Mouse (Mus musculus) telencephalon, adult 2 months (tissue): ENCODE data around the gene Luc7l2.
A peak's percentile ranks its signal among the peaks of the same experiment; 100 is the strongest.
"Not testable (repeated sequence)": the region's sequence is repeated elsewhere in the genome, so short reads cannot be mapped to it uniquely, and the experiment has no call there.

Source experiments
- DNase-seq: peaks from one replicate; pipeline ENCODE4 v3.0.0-alpha.2; 2011; ENCODE audit warnings: low read depth, low spot score

The Luc7l2 gene

GRCm38 (mm10) chr6:38551062-38551988 lies at the start of gene Luc7l2:
Gene Luc7l2, plus strand, starts transcription at chr6:38551334.
- peak; percentile 98 for DNase-seq

DNA sequence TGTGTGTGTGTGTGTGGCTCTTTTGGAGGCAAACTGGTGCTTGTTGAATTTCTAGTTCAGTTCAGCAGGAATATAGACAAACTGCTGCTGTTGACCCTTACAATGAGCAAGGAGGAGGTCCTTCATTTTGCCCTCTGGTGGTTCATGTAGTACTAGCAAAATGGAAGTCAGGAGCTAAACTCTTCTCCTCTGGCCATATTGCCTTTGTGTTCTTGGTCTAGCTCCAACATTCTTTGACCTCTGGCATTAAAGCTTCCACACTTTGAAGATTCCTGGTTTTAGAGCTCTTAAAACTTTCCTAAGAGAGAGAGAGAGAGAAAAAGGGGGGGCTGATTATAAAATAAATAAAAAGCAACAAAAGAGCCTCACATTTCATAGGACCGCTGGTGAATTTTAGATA lies 39.0 kb upstream of the Luc7l2 start:
- no peak for DNase-seq

DNA sequence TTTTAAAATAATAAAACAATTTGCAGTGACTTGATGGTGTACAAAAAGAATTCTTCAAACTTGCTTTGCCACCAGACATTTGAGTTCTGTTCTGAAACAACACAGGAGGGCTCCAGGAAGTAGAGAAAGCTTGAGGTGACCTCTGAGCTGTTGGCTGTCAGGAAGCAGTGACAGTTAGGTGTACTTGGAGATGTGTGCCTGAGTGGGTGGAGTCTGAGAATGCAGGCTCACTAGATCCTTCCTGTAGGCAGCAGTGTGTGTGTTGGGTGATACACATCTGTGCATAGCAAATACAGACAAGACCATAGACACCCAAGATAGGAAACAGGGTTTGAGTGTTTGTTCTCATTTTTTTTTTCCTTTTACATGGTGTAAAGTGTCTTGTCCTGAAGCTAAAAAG lies 38.3 kb upstream of the Luc7l2 start:
- no peak for DNase-seq

GRCm38 (mm10) chr6:38515201-38515600 lies 35.9 kb upstream of the Luc7l2 start:
- no peak for DNase-seq

- DNase-seq: no peak
Measured at GRCm38 (mm10) chr6:38523851-38524250, 27.3 kb upstream of the Luc7l2 start.

DNA sequence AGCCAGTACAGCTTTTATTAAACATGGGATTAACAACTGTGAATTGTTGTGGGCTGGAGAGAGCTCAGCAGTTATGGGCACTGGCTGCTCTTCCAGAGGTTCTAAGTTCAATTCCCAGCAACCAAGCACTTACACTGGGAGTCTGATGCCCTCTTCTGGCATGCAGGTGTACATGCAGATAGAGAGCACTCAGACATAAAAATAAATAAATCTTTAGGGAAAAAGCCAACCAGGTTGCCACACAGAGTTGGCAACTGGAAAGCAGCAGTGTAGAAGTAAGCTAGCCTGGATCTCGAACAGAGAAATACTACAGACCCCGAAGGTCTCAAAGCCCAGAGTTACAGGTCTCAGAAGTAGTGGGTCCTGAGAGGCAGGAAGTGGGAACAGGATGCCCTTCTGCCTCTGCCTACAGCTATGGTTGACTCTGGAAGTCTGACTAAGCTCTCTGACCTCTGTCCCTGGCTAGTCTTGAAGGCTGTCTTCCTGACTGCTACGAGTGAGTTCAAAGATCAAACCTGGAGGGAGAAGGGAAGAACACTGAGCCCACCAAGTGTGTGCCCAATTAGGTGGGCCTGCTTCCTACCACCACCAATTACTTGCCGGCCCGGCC lies 19.8 kb upstream of the Luc7l2 start:
- DNase-seq: no peak

DNA sequence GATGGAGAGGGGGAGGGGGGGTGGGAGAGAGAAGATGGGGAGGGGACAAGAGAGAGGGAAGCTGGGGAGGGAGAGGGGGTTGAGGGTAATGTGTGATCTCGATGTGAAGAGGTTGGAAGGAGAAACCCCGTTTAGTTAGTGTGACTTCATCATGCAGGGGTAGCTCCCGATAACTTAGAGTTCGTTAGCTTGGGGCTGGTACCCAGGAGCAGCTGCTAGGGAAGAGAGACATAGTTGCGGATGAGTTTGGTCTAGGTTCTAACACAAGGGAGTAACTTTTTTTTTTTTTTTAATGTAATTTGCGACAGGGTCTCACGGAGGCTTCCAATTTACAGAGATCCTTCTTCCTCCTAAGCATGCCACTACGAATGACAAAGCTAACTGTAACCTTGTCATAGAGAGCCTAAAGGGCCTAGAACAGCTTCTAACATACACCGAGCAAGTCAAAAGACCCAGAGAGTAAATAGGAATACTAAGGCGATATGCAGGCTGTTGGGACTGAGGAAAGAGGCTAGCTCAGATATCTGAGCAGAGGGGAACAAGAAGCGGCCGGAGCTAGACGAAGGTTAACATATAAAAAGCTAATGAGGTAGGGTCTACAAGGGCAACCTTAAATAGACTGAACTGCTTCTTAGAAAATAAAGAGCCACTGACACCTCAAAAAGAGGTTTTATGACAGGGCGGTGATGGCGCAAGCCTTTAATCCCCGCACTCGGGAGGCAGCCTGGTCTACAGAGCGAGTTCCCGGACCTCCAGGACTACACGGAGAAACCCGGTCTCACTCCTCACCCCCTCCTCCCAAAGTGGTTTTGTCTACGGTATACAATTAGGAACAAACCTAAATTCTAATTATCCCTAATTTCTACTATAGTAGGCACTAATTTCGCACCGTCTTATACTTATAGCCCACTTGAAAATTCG lies 18.4 kb upstream of the Luc7l2 start:
- peak; percentile 10 for DNase-seq

GRCm38 (mm10) chr6:38533428-38534405 lies 17.4 kb upstream of the Luc7l2 start, which contains the start of gene Fmc1:
Gene Fmc1, plus strand, starts transcription at chr6:38533502.
- DNase-seq: peak; percentile 100

GRCm38 (mm10) chr6:38534640-38535365 lies 16.3 kb upstream of the Luc7l2 start:
- peak; percentile 81 for DNase-seq

DNA sequence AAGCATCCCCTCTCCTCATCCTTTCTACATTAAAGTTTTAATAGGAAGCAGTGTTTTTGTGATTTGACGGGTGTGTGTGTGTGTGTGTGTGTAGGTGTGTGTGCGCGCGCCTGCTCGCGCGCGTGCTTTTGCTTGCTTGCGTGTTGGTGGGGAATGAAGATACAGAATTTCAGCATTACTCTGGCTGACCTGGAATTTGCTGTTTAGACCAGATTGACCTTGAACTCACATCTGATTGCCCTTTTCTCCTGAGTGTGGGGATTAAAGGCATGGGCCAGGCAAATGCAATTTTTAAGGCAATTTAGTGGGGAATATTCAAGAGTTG lies 15.8 kb upstream of the Luc7l2 start:
- no peak for DNase-seq

GRCm38 (mm10) chr6:38535788-38536187 lies 15.3 kb upstream of the Luc7l2 start:
- no peak for DNase-seq

- DNase-seq: not testable (repeated sequence)
Measured at GRCm38 (mm10) chr6:38544141-38544540, 7.0 kb upstream of the Luc7l2 start.

- not testable (repeated sequence) for DNase-seq
Measured at GRCm38 (mm10) chr6:38547005-38547404, 4.1 kb upstream of the Luc7l2 start.

GRCm38 (mm10) chr6:38547707-38548106 lies 3.4 kb upstream of the Luc7l2 start:
- DNase-seq: no peak

DNA sequence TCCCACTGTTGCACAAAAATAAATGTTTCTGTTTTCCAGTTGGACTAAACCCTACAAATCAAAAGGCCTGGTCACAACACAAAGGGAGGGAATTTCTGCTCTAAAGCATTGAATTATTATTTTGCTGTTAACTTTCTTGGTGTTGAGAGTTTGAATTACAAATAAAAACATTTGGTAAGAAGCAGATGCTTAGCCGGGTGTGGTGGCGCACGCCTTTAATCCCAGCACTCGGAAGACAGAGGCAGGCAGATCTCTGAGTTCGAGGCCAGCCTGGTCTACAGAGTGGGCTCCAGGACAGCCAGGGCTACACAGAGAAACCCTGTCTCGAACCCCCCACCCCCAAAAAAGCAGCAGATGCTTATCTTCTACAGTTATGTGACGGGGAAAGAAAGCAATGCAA lies 2.5 kb upstream of the Luc7l2 start:
- not testable (repeated sequence) for DNase-seq

DNA sequence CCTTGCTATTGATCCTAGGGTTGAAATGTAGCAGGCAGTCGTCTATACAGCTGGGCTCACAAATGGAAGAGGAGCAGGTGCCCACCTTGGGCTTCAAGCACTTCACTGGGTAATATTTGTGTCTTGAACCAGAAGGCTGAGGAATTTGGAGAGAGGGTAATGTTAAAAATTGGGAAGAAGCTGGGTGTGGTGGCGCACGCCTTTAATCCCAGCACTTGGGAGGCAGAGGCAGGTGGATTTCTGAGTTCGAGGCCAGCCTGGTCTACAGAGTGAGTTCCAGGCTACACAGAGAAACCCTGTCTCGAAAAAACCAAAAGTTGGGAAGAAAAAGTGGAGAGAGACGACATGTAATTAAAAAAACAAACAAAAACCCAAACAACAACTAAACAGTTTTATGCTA lies 1.3 kb upstream of the Luc7l2 start:
- not testable (repeated sequence) for DNase-seq

DNA sequence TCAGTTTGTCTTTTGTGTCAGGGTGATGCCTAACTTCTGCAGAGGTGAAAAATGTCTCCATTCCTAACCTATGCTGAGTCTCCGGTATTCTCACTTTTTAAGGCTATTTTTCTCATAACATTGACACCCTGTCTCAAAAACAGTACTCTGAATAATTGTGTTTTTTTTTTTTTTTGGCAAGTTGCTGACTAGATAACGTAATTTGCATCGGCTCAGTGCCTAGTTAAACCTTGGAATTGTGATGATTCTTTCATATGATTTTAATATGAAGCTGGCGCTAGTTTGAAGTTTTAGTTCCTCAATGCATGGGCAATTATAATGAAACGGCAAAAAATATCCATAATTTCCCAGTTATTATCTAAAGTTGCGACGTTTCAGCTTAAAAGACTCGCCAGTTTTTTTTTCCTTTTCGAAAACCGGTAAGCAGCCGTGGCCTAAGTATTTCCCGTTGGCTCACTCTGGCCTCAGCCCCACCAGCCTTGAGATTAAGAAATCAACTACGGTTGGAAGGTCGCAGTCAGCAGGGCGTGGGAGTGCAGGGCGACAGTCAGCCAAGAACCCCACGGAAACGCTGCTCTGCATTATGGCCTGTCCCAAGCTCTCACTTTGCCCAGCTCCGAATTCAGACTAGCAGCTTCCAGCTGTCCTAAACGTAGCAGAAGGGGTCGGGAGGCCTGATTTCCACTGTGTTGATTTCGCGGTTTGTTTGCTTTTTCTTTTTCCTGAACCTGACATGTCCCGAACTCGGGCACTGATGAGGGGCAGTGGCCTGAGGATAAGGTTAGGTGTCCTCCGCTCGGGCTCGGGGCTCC lies 678 bp upstream of the Luc7l2 start:
- peak; percentile 50 for DNase-seq

- peak; percentile 93 for DNase-seq
Measured at GRCm38 (mm10) chr6:38551989-38552635, 978 bp downstream of the Luc7l2 start.

DNA sequence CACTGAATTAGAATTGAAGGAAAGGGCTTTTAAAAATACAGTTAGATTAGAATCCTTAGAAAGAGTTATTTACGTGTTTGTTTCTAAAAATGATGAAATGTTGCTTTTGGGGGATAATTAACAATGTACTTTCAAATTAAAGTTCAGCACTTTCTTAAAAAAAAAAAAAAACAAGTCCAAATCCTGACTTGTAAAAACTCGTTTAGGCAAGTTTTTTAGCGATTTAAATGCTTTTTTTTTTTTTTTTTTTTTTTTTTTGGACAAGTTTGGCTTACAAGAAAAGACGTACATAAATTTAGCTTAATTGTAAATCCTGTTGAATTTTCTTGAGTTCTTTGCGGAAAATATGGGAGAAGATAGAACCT lies 1.5 kb downstream of the Luc7l2 start:
- no peak for DNase-seq
